Mouse (Mus musculus) lung, postnatal 14 days (tissue): ENCODE results near the gene 4930432M17Rik.

ENCODE experiments used
- DNase-seq: peaks from one replicate; pipeline ENCODE4 v3.0.0; 2021

The 4930432M17Rik gene

GRCm38 (mm10) chr3:121712222-121712621 lies 41.7 kb downstream of the 4930432M17Rik start:
- no peak for DNase-seq

GRCm38 (mm10) chr3:121713151-121713701 lies 42.7 kb downstream of the 4930432M17Rik start:
- DNase-seq = no peak

- no peak for DNase-seq
Measured at GRCm38 (mm10) chr3:121713816-121714215, 43.3 kb downstream of the 4930432M17Rik start.

DNA sequence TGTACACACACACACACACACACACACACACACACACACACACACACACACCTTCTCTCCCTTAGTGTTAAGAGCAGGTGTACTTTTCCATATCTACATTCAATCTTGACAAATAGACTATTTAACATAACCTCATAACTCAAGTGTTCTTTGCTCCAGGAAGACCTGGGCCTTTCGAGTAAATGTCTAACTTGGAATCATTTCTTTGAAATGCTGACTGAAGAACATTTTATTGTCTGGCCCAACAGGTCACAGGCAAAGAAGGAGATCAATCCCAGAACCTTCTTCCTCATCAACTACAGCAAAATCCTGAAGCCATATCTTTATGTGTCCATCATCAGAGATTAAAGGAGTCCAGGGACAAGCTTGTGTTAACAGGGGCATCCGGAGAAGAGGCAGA lies 43.9 kb downstream of the 4930432M17Rik start:
- DNase-seq = no peak

GRCm38 (mm10) chr3:121715336-121715735 lies 44.8 kb downstream of the 4930432M17Rik start:
- no peak for DNase-seq

- DNase-seq = no peak
Measured at GRCm38 (mm10) chr3:121715741-121716459, 45.3 kb downstream of the 4930432M17Rik start.

GRCm38 (mm10) chr3:121716480-121716879 lies 45.9 kb downstream of the 4930432M17Rik start:
- no peak for DNase-seq

- DNase-seq = no peak
Measured at GRCm38 (mm10) chr3:121718679-121719078, 48.1 kb downstream of the 4930432M17Rik start.

DNA sequence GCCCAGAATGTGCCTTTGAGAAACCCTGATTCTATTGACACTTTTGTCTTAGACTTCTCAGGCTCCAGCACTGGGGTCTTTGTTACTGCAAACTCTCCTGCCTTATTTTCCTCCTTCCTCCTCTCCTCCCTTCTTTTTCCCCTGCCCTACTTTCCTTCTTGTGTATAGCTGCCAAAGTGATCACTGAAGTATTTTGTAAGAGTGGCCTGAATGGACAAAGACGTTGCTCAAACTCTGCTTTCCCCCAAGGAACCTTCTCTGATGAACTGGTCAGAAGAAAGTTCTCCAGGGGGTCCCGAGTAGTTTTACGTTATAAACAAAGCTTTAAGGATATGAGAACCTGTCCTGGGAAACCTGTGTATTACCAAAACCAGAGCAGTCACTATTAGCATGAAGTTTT lies 49.1 kb downstream of the 4930432M17Rik start:
- DNase-seq = no peak

DNA sequence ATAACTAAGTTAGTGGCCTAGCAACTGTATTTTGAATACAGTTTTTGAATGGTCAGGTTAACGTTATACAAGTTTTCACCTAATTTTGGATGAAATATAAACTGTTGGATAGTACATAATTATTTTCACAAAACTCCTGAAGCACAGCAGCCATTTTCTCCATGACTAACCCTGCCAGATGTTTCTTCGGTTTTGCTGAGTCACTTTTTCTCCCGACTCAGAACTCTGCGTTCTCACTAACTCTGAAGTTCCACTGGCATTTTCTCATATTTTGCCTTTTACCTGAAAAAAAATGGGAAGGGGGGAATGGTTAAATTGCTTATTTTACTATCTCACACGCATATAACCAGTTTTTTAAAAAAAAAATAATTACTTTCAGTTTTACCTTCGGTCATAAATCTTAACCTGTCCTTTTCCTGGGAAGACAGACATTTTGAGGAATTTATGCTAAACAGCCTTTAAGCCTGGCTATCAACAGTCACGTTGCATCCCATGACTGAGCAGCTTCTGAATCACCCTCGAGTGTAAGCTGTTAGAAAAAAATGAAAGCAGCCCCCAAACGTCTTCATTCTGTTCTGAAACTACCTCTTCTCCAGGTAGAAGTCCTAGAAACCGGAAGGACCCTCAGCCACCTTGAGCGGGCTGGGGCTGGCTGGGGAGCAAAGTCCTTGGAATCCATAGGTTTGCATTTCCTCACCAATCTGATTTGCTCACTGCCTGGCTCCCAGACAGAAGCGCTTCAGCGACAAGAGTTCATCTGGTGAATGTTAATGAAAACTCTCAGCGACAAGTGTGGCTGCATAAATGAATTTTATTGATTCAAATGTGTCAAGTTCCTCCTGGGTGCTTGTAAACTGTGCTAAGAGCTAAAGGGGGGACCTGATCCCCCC lies 50.5 kb downstream of the 4930432M17Rik start:
- no peak for DNase-seq

GRCm38 (mm10) chr3:121721691-121722070 lies 51.1 kb downstream of the 4930432M17Rik start:
- no peak for DNase-seq

- peak; percentile 86 for DNase-seq
Measured at GRCm38 (mm10) chr3:121722971-121723844, 52.6 kb downstream of the 4930432M17Rik start, which contains the start of gene F3. TSS of gene F3 (plus strand) at chr3:121723537.

DNA sequence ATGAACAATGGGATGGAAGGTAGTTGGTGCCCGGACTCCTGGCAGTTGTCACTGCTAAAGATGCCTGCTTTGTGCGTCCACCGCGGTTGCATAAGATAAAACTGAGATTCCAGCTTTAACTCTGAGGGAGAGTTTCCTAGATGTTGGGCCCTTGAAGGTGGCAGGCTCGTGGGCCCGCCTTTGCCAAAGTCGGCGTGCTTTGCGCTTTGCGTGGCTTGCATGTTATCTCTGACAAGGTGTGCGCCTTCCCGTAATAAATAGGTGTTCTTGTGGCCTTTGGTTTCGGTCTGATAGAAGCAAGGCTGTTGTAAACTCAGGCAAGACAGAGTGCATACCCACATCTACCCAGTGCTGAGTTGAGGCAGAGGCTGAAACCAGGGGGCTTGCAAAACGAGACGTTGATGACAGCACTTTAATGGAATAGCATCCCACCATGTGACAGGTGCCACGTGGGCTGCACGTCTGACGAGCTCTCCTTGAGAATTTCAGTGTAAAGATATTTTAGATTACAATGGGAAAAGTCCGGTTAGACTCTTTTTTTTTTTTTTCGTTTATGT lies 53.5 kb downstream of the 4930432M17Rik start:
- DNase-seq = no peak

DNA sequence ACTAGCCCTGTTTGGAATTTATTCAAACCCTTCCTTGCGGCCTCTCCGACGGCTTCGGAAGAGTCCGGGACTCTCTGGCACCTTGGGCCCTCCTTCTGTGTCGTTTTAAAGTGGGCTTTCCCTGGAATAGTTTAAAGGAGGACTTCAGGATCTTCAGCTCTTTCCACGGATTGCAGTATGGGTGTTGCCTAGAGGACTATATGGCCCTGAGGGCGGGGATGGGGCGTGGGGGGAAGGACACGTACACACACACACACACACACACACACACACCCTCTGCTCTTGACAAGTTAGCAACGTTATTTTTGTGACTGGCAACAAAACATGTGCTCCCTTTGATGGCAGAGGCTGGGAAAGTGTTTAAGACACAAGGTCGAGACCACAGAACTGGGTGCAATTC lies 54.0 kb downstream of the 4930432M17Rik start:
- no peak for DNase-seq

DNA sequence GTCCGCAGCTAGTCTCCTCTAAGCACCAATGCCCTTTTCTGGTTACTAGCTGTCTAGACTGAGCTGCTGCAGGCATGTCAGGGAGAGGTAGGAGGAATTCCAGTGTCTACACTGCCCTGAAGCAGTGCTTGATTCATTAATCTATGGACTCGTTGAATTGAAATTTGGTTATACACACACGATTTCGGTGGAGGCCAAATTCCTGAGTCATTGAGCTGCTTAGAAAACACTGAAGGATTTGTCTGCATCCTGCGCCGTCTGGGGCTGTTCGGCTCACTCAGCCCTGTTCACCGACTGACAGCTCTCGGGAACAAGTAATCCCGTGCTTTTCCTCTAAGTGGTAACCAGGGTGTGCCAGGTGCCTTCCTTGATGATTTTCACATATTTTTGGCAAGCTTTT lies 55.1 kb downstream of the 4930432M17Rik start:
- DNase-seq = no peak

- DNase-seq = no peak
Measured at GRCm38 (mm10) chr3:121729678-121730077, 59.1 kb downstream of the 4930432M17Rik start.
